Mouse (Mus musculus) embryonic facial prominence, embryonic 14.5 days (tissue): ENCODE results near the gene Stard10. TPM values are rescaled to one million over a fixed set of nuclear protein-coding genes. Genes with fewer than 3 reads are reported as not detected.
A peak's percentile ranks its signal among the peaks of the same experiment; 100 is the strongest.

Experiments used
- ATAC-seq: fragments of 200-750 bp; cut with Nextera tagmentation; 2 replicates; pipeline ENCODE4 v1.8.0; 2017; ENCODE audit warnings: low read depth, moderate number of reproducible peaks, moderate TSS enrichment
- DNase-seq: peaks from one replicate; pipeline ENCODE4 v3.0.0-alpha.2; 2015; ENCODE audit warnings: low spot score
- H3K27ac ChIP-seq: fragments of 300-500 bp; sonication (generic); replicated peaks from 2 replicates; pipeline ENCODE4 v1.5.1; 2014; ENCODE audit warnings: low read depth, mild to moderate bottlenecking, low read length, moderate library complexity
- H3K27me3 ChIP-seq: fragments of 300-500 bp; sonication (generic); replicated peaks from 2 replicates; pipeline ENCODE4 v1.6.1; 2014; ENCODE audit warnings: low read length; ENCODE audit not compliant: control insufficient read depth, insufficient read depth
- H3K36me3 ChIP-seq: fragments of 300-500 bp; sonication (generic); 2 replicates; pipeline ENCODE4 v1.6.1; 2014; ENCODE audit warnings: low read length, mixed read lengths; ENCODE audit not compliant: control insufficient read depth, insufficient read depth
- H3K4me1 ChIP-seq: fragments of 300-500 bp; sonication (generic); 2 replicates; pipeline ENCODE4 v1.6.1; 2014; ENCODE audit warnings: antibody characterized with exemption, low read length; ENCODE audit not compliant: control insufficient read depth, insufficient read depth
- H3K4me2 ChIP-seq: fragments of 300-500 bp; sonication (generic); 2 replicates; pipeline ENCODE4 v1.6.1; 2014; ENCODE audit warnings: low read depth, mild to moderate bottlenecking, low read length, moderate library complexity, mixed read lengths
- H3K4me3 ChIP-seq: fragments of 300-500 bp; sonication (generic); 2 replicates; pipeline ENCODE4 v1.5.1; 2014; ENCODE audit warnings: low read depth, mild to moderate bottlenecking, low read length
- H3K9ac ChIP-seq: fragments of 300-500 bp; sonication (generic); 2 replicates; pipeline ENCODE4 v1.6.1; 2014; ENCODE audit warnings: low read depth, mild to moderate bottlenecking, low read length, moderate library complexity, mixed read lengths
- H3K9me3 ChIP-seq: fragments of 300-500 bp; sonication (generic); 2 replicates; pipeline ENCODE4 v1.6.1; 2016; ENCODE audit warnings: low read length; ENCODE audit not compliant: control insufficient read depth
- WGBS: fragments of 180-500 bp; shearing (Covaris S2); extraction: QIAGEN DNeasy Blood & Tissue Kit; methylation state at CpG from one replicate; pipeline ENCODE4 v1.1.7; 2014; 5-methylcytosine and 5-hydroxymethylcytosine counted together
- polyA plus RNA-seq: library from polyadenylated mRNA; unstranded; fragments of >200 nt; fragmentation: Nextera tagmentation; extraction: Ambion mirVana; gene quantifications from 2 replicates; pipeline ENCODE4 v1.2.1, GENCODE M21; 2014

Gene Stard10
- polyA plus RNA-seq, 1 experiment from 2014 or later = 21.5 TPM

DNA sequence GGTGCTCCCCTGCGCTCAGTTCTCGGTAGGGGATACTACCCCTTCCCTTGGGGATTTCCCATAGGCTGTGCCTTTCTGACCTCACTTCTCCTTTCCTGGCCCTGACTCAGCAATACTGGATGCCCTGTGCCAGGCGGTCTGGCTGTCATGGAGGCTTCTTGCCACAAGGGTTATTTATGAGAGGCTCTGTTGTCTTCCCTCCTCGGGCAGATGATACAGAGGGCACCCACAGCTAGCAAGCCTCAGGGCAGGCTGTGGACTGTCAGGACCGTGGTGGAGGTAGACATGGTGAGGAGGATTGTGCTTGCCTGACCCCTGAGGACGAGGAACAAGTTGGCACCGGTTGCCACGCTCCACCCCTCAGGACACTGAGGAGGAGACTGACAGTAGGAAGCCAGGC, 65.5 kb downstream of the Stard10 start:
- Histone ChIP-seq H3K4me2 (no peak overlapping the region), H3K4me1 (peaks cover 17% of the 10 kb centered on the region), H3K36me3 (no peaks in the 10 kb centered on the region), H3K27me3 (no peaks in the 10 kb centered on the region), H3K9me3 (no peaks in the 10 kb centered on the region), H3K4me3 (no peak overlapping the region), H3K9ac (no peak overlapping the region), H3K27ac (no peak overlapping the region)
- WGBS = 63% methylated on average over 8 of the region's 8 CpGs
- no peak for ATAC-seq
- DNase-seq = no peak

GRCm38 (mm10) chr7:101383756-101384155, 66.9 kb downstream of the Stard10 start:
- Histone ChIP-seq H3K4me2 (no peak overlapping the region), H3K36me3 (no peaks in the 10 kb centered on the region; the same call in 1 of the 2 replicates), H3K9ac (no peak overlapping the region), H3K27ac (no peak overlapping the region), H3K9me3 (no peaks in the 10 kb centered on the region), H3K4me3 (no peak overlapping the region), H3K4me1 (peaks cover 12% of the 10 kb centered on the region), H3K27me3 (no peaks in the 10 kb centered on the region)
- ATAC-seq = no peak
- no peak for DNase-seq
- WGBS = 63% methylated on average over 3 of the region's 3 CpGs

DNA sequence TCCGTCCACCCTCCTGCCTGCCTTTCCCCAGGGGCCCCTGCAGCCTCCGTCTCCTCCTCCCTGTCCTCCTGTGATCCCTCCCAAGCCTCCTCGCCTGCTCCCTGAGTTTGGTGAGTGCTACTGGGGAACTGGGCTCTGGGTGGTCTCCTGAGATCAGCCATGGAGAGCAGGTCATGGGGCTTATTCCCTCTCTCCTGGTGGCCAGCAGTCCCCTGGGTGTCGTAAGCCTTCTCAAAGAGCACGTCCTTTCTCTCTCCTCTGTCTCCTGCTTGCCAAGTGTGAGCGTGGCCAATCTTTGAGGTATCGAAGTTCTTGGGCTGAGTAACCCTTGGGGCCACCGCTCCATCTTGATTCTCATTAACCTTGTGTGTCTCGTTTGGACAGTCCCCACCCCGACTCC, 68.0 kb downstream of the Stard10 start:
- no peak for DNase-seq
- H3K9me3 ChIP-seq = no peaks in the 10 kb centered on the region
- H3K27ac ChIP-seq = no peak overlapping the region
- H3K9ac ChIP-seq = no peak overlapping the region
- H3K36me3 ChIP-seq = no peaks in the 10 kb centered on the region; the same call in 1 of the 2 replicates
- no peaks in the 10 kb centered on the region for H3K27me3 ChIP-seq
- no peak overlapping the region for H3K4me3 ChIP-seq
- ATAC-seq = no peak
- 63% methylated on average over 10 of the region's 10 CpGs for WGBS
- no peak overlapping the region for H3K4me2 ChIP-seq
- peaks cover 12% of the 10 kb centered on the region for H3K4me1 ChIP-seq

GRCm38 (mm10) chr7:101385331-101385733, 68.4 kb downstream of the Stard10 start:
- DNase-seq (no peak), ATAC-seq (0 out of 2 replicates have a peak, but pooled peaks have one; percentile 16)
- 40% methylated on average over 5 of the region's 6 CpGs for WGBS
- H3K27ac ChIP-seq = no peak overlapping the region
- no peaks in the 10 kb centered on the region for H3K27me3 ChIP-seq
- H3K9ac ChIP-seq = no peak overlapping the region
- H3K4me1 ChIP-seq = peaks cover 12% of the 10 kb centered on the region
- peaks cover 4% of the 10 kb centered on the region; the same call in 1 of the 2 replicates for H3K36me3 ChIP-seq
- no peak overlapping the region for H3K4me2 ChIP-seq
- no peaks in the 10 kb centered on the region for H3K9me3 ChIP-seq
- no peak overlapping the region for H3K4me3 ChIP-seq

- Histone ChIP-seq H3K27ac (no peak overlapping the region), H3K9me3 (no peaks in the 10 kb centered on the region), H3K36me3 (peaks cover 4% of the 10 kb centered on the region; the same call in 1 of the 2 replicates), H3K4me1 (peaks cover 12% of the 10 kb centered on the region), H3K27me3 (no peaks in the 10 kb centered on the region), H3K4me3 (no peak overlapping the region), H3K9ac (0 out of 2 replicates have a peak overlapping the region, but pooled peaks have one; percentile 8), H3K4me2 (no peak overlapping the region)
- DNase-seq = no peak
- ATAC-seq = peak; percentile 15; the same call in 1 of the 2 replicates
- 67% methylated on average over 3 of the region's 10 CpGs for WGBS
Observed at GRCm38 (mm10) chr7:101385866-101386452, 69.1 kb downstream of the Stard10 start.

GRCm38 (mm10) chr7:101389256-101389655, 72.4 kb downstream of the Stard10 start:
- H3K36me3 ChIP-seq = peaks cover 4% of the 10 kb centered on the region; the same call in 1 of the 2 replicates
- no peak overlapping the region for H3K4me3 ChIP-seq
- H3K4me1 ChIP-seq = peaks cover 37% of the 10 kb centered on the region
- no peak for DNase-seq
- H3K4me2 ChIP-seq = no peak overlapping the region
- H3K27ac ChIP-seq = no peak overlapping the region
- no peaks in the 10 kb centered on the region for H3K27me3 ChIP-seq
- no peaks in the 10 kb centered on the region for H3K9me3 ChIP-seq
- WGBS = 86% methylated on average over 6 of the region's 6 CpGs
- no peak for ATAC-seq
- H3K9ac ChIP-seq = no peak overlapping the region

GRCm38 (mm10) chr7:101391909-101392479, 75.1 kb downstream of the Stard10 start:
- Histone ChIP-seq H3K4me2 (no peak overlapping the region), H3K27ac (peak overlapping the region; percentile 97), H3K9me3 (no peaks in the 10 kb centered on the region), H3K27me3 (no peaks in the 10 kb centered on the region), H3K4me1 (peaks cover 32% of the 10 kb centered on the region), H3K9ac (0 out of 2 replicates have a peak overlapping the region, but pooled peaks have one; percentile 40), H3K36me3 (peaks cover 13% of the 10 kb centered on the region), H3K4me3 (no peak overlapping the region)
- ATAC-seq = no peak
- DNase-seq = peak; percentile 34
- WGBS = 32% methylated on average over 3 of the region's 4 CpGs

DNA sequence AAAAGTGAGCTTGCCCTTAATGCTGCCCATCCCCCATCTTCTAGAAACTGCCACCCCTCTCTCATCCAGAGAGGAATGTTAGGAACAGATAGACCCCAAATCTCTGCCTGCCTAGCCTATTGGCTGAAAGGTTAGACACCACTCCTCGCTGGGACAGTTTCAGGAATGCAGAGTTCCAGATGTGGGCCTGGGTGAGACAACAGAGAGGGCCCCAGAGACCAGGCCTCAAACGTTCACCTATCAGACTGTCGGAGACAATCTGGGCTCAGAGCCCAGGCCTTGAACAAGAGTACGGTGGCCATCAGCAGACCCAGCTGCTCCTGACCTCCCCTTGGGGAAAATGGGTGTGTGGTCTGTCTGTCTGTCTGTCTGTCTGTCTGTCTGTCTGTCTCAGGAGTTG, 76.1 kb downstream of the Stard10 start:
- Histone ChIP-seq H3K27ac (peak overlapping the region; percentile 97), H3K4me2 (peak overlapping the region; percentile 62; the same call in 1 of the 2 replicates), H3K4me3 (no peak overlapping the region), H3K27me3 (no peaks in the 10 kb centered on the region), H3K4me1 (peaks cover 32% of the 10 kb centered on the region), H3K36me3 (peaks cover 23% of the 10 kb centered on the region), H3K9ac (peak overlapping the region; percentile 47), H3K9me3 (no peaks in the 10 kb centered on the region)
- WGBS = 25% methylated on average over 4 of the region's 4 CpGs
- no peak for ATAC-seq
- DNase-seq = peak; percentile 65
